Mouse (Mus musculus) CH12.LX (cell line): Measurements from ENCODE around the gene M6pr. TPM values are rescaled to one million over a fixed set of nuclear protein-coding genes. Genes with fewer than 3 reads are reported as not detected.

ENCODE experiments used
- DNase-seq: peaks from one replicate; pipeline ENCODE4 v3.0.0-alpha.2; 2013; ENCODE audit errors: extremely low read depth
- H3K27ac ChIP-seq: 2 replicates; pipeline ENCODE4 v1.5.1; 2012; ENCODE audit warnings: low read depth, mild to moderate bottlenecking, control low read depth, moderate library complexity; ENCODE audit not compliant: insufficient read depth
- H3K27me3 ChIP-seq: replicated peaks from 2 replicates; pipeline ENCODE3; 2012; ENCODE audit warnings: inconsistent platforms
- H3K36me3 ChIP-seq, 2 experiments: replicated peaks in 1 of 2; 2 replicates each; pipeline versions ENCODE3 to v1.6.1; 2012; ENCODE audit warnings: inconsistent platforms in 1 of 2, low read length in 1 of 2, mild to moderate bottlenecking in 1 of 2, mixed read lengths in 1 of 2, moderate library complexity in 1 of 2; ENCODE audit not compliant: control insufficient read depth in 1 of 2, insufficient read depth in 1 of 2
- H3K4me1 ChIP-seq, 2 experiments: 2 replicates each; pipeline ENCODE4 v1.6.1; 2012; ENCODE audit warnings: inconsistent platforms in 1 of 2, moderate library complexity in 1 of 2; ENCODE audit not compliant: insufficient read depth in 2 of 2, control insufficient read depth in 1 of 2
- H3K4me2 ChIP-seq: 2 replicates; pipeline ENCODE4 v1.6.1; 2012; ENCODE audit warnings: low read depth, mild to moderate bottlenecking, control low read depth; ENCODE audit not compliant: poor library complexity, insufficient read depth, severe bottlenecking
- H3K4me3 ChIP-seq, 3 experiments: fragments of 150-350 bp in 1 of 3; sonication (generic) in 1 of 3; replicated peaks in 1 of 3; 2 replicates each; pipeline versions ENCODE3 to v1.5.1; 2011 to 2012; ENCODE audit warnings: low read depth in 2 of 3, low read length in 2 of 3, mild to moderate bottlenecking in 2 of 3, moderate library complexity in 2 of 3, control low read depth in 1 of 3, improper control_type of control experiment in 1 of 3, inconsistent platforms in 1 of 3, mixed read lengths in 1 of 3; ENCODE audit not compliant: poor library complexity in 1 of 3
- H3K79me2 ChIP-seq: replicated peaks from 2 replicates; pipeline ENCODE4 v1.6.1; 2012; ENCODE audit warnings: mild to moderate bottlenecking, moderate library complexity; ENCODE audit not compliant: control insufficient read depth, poor library complexity, insufficient read depth, severe bottlenecking; ENCODE audit errors: extremely low read depth
- H3K9ac ChIP-seq: 2 replicates; pipeline ENCODE4 v1.6.1; 2012; ENCODE audit warnings: low read depth, mild to moderate bottlenecking, control low read depth, moderate library complexity; ENCODE audit not compliant: insufficient read depth
- H3K9me3 ChIP-seq: replicated peaks from 2 replicates; pipeline ENCODE3; 2012; ENCODE audit warnings: low read length, inconsistent platforms, mixed read lengths
- BHLHE40 ChIP-seq: IDR thresholded peaks from 2 replicates; pipeline ENCODE4 v1.6.1; 2011; ENCODE audit warnings: mild to moderate bottlenecking, low read depth, low read length, improper control_type of control experiment
- CHD2 ChIP-seq: IDR thresholded peaks from 2 replicates; pipeline ENCODE4 v1.6.1; 2011; ENCODE audit warnings: low read length, improper control_type of control experiment
- E2F4 ChIP-seq: IDR thresholded peaks from 2 replicates; pipeline ENCODE4 v1.6.1; 2011; ENCODE audit warnings: low read depth, low read length, improper control_type of control experiment; ENCODE audit not compliant: insufficient replicate concordance
- EP300 ChIP-seq: IDR thresholded peaks from 2 replicates; pipeline ENCODE4 v1.6.1; 2011; ENCODE audit warnings: low read length, improper control_type of control experiment
- IRF4 ChIP-seq: IDR thresholded peaks from 2 replicates; pipeline ENCODE4 v1.6.1; 2014; ENCODE audit warnings: low read depth, mild to moderate bottlenecking, inconsistent platforms, low read length, improper control_type of control experiment
- JUN ChIP-seq: IDR thresholded peaks from 2 replicates; pipeline ENCODE4 v1.6.1; 2011; ENCODE audit warnings: low read depth, mild to moderate bottlenecking, low read length, improper control_type of control experiment, moderate library complexity; ENCODE audit not compliant: insufficient read depth
- JUND ChIP-seq: conservative IDR thresholded peaks from 2 replicates; pipeline ENCODE4 v1.6.1; 2011; ENCODE audit warnings: low read depth, low read length, improper control_type of control experiment
- MAFK ChIP-seq: IDR thresholded peaks from 2 replicates; pipeline ENCODE4 v1.6.1; 2011; ENCODE audit warnings: low read length, improper control_type of control experiment; ENCODE audit not compliant: insufficient replicate concordance
- MEF2A ChIP-seq: IDR thresholded peaks from 2 replicates; pipeline ENCODE4 v1.6.1; 2014; ENCODE audit warnings: low read depth, mild to moderate bottlenecking, inconsistent platforms, low read length, improper control_type of control experiment, borderline replicate concordance
- NRF1 ChIP-seq: IDR thresholded peaks from 2 replicates; pipeline ENCODE4 v1.6.1; 2014; ENCODE audit warnings: low read depth, mild to moderate bottlenecking, inconsistent platforms, low read length, improper control_type of control experiment, moderate library complexity
- POLR2AphosphoS2 ChIP-seq: IDR thresholded peaks from 2 replicates; pipeline ENCODE4 v1.6.1; 2011; ENCODE audit warnings: low read depth, low read length, improper control_type of control experiment
- RAD21 ChIP-seq: IDR thresholded peaks from 2 replicates; pipeline ENCODE4 v1.6.1; 2011; ENCODE audit warnings: low read depth, mild to moderate bottlenecking, low read length, improper control_type of control experiment, moderate library complexity
- SIN3A ChIP-seq: IDR thresholded peaks from 2 replicates; pipeline ENCODE4 v1.6.1; 2012; ENCODE audit warnings: low read length, improper control_type of control experiment, inconsistent platforms
- TBP ChIP-seq: conservative IDR thresholded peaks from 2 replicates; pipeline ENCODE4 v1.6.1; 2011; ENCODE audit warnings: low read depth, low read length, improper control_type of control experiment
- TCF12 ChIP-seq: IDR thresholded peaks from 2 replicates; pipeline ENCODE4 v1.6.1; 2014; ENCODE audit warnings: low read depth, mild to moderate bottlenecking, inconsistent platforms, low read length, improper control_type of control experiment
- UBTF ChIP-seq: IDR thresholded peaks from 2 replicates; pipeline ENCODE4 v1.6.1; 2012; ENCODE audit warnings: low read depth, mild to moderate bottlenecking, inconsistent platforms, low read length, improper control_type of control experiment, moderate library complexity
- USF1 ChIP-seq: IDR thresholded peaks from 2 replicates; pipeline ENCODE4 v1.6.1; 2014; ENCODE audit warnings: low read depth, mild to moderate bottlenecking, inconsistent platforms, low read length, improper control_type of control experiment
- ZKSCAN1 ChIP-seq: IDR thresholded peaks from 2 replicates; pipeline ENCODE4 v1.6.1; 2012; ENCODE audit warnings: low read depth, inconsistent platforms, low read length, improper control_type of control experiment, borderline replicate concordance
- ZMIZ1 ChIP-seq: IDR thresholded peaks from 2 replicates; pipeline ENCODE4 v1.6.1; 2012; ENCODE audit warnings: low read depth, mild to moderate bottlenecking, inconsistent platforms, low read length, improper control_type of control experiment
- dilution Hi-C: fragments of 300-500 bp; cut with MboI; formaldehyde crosslinking; loops from 2 replicates; pipeline ENCODE4 v1.14.3; 2020; ENCODE audit warnings: low sequenced_read_pairs; ENCODE audit not compliant: extremely low pct_unique_long_range_greater_than_20kb, extremely low pct_ligation_motif_present
- in situ Hi-C: fragments of 300-500 bp; cut with MboI; formaldehyde crosslinking; loops from 3 replicates; pipeline ENCODE4 v1.14.3; 2019; ENCODE audit warnings: low sequenced_read_pairs, low pct_ligation_motif_present, low pct_unique_long_range_greater_than_20kb, mixed read lengths
- polyA plus RNA-seq: library from polyadenylated mRNA; unstranded; fragments of >175 nt; gene quantifications from 2 replicates; pipeline ENCODE4 v1.2.1, GENCODE M21; 2012; ENCODE audit warnings: low read depth; ENCODE audit not compliant: insufficient read length
- total RNA-seq, 2 experiments: library from RNA; depleted of rRNA; stranded (reverse); fragments of 300-350 nt in 1 of 2; fragments of >200 nt in 1 of 2; gene quantifications; 2 replicates each; pipeline ENCODE4 v1.2.3; 2012 to 2014

The M6pr gene
- total and polyA plus RNA-seq, 3 experiments = 148 to 291 (median 228) TPM

GRCm38 (mm10) chr6:122344386-122345116 is 36.0 kb downstream of the M6pr start:
- Histone ChIP-seq H3K9me3 (no peaks in the 10 kb centered on the region), H3K27ac (no peak overlapping the region), H3K27me3 (peaks cover 8% of the 10 kb centered on the region), H3K36me3 (no peaks in the 10 kb centered on the region), H3K79me2 (no peaks in the 10 kb centered on the region), H3K9ac (no peak overlapping the region), H3K4me2 (no peak overlapping the region), H3K4me3 (no peak overlapping the region), H3K4me1 (peaks cover 3 to 11% of the 10 kb centered on the region in 2 experiments; a peak in 2 of 4 replicates)
- no peak for DNase-seq
- TF ChIP-seq TBP = no peak
- TF ChIP-seq MAFK = no peak
- no peak for TF ChIP-seq E2F4
- no peak for TF ChIP-seq IRF4
- TF ChIP-seq TCF12 = no peak
- TF ChIP-seq SIN3A = no peak
- TF ChIP-seq CHD2 = no peak
- TF ChIP-seq JUN = no peak
- TF ChIP-seq NRF1 = no peak
- TF ChIP-seq ZMIZ1 = no peak
- no peak for TF ChIP-seq JUND
- in situ Hi-C loops = no loop called here
- dilution Hi-C loops = no loop called here

GRCm38 (mm10) chr6:122345731-122346130 is 37.2 kb downstream of the M6pr start:
- dilution Hi-C loops = no loop called here
- in situ Hi-C loops = no loop called here
- no peaks in the 10 kb centered on the region for H3K9me3 ChIP-seq
- no peak for DNase-seq
- H3K79me2 ChIP-seq = no peaks in the 10 kb centered on the region
- H3K4me3 ChIP-seq = no peak overlapping the region
- no peaks in the 10 kb centered on the region for H3K36me3 ChIP-seq
- peaks cover 5 to 6% of the 10 kb centered on the region in 2 experiments; a peak in 2 of 4 replicates for H3K4me1 ChIP-seq
- no peak for TF ChIP-seq SIN3A
- no peak for TF ChIP-seq RAD21
- no peak for TF ChIP-seq MEF2A
- TF ChIP-seq UBTF = no peak
- TF ChIP-seq POLR2AphosphoS2 = no peak
- no peak for TF ChIP-seq BHLHE40
- TF ChIP-seq ZKSCAN1 = no peak
- no peak for TF ChIP-seq EP300
- TF ChIP-seq USF1 = no peak
- H3K9ac ChIP-seq = no peak overlapping the region
- H3K4me2 ChIP-seq = no peak overlapping the region
- no peak overlapping the region for H3K27ac ChIP-seq
- peaks cover 8% of the 10 kb centered on the region for H3K27me3 ChIP-seq
